In genomic region chr4:62789696-62790095, GRCm38 (mm10) we compare ENCODE assay signal across 15 mouse cellular contexts.
"Had no signal": no experiment of that assay in that cellular context is flagged by ENCODE, and none has a peak within 500 bp of the region (broad histone marks: within the 10 kb centered on the region; RNA-seq: fewer than 3 reads in every experiment).

No protein-coding gene starts in this region.

- H3K4me2 ChIP-seq: liver, embryonic 11.5 days; liver, embryonic 15.5 days; midbrain, embryonic 12.5 days; neural tube, embryonic 13.5 days had no signal

- H3K4me1 ChIP-seq: liver, embryonic 15.5 days; midbrain, embryonic 12.5 days; neural tube, embryonic 13.5 days had no signal

- ATAC-seq: hindbrain, postnatal 0 days; midbrain, embryonic 16.5 days had no signal

- H3K9me3 ChIP-seq: limb, embryonic 10.5 days; liver, embryonic 15.5 days; midbrain, embryonic 12.5 days; neural tube, embryonic 13.5 days had no signal

- H3K36me3 ChIP-seq: limb, embryonic 10.5 days; liver, embryonic 15.5 days; midbrain, embryonic 12.5 days; neural tube, embryonic 13.5 days had no signal

- H3K27me3 ChIP-seq: liver, embryonic 15.5 days; midbrain, embryonic 12.5 days; neural tube, embryonic 13.5 days had no signal

- DNase-seq: lung, adult 2 months; lung, postnatal 10 days; retina, postnatal 1 day; right cerebral cortex, postnatal 4 days; spleen, adult 18-20 months; thymus, adult 18-20 months; thymus, postnatal 14 days had no signal

- H3K9ac ChIP-seq: liver, embryonic 15.5 days; midbrain, embryonic 12.5 days; neural tube, embryonic 13.5 days had no signal

- H3K4me3 ChIP-seq: limb, embryonic 10.5 days; liver, embryonic 15.5 days; midbrain, embryonic 12.5 days; neural tube, embryonic 13.5 days had no signal

- H3K27ac ChIP-seq: hindbrain, postnatal 0 days; limb, embryonic 10.5 days; liver, embryonic 15.5 days; macrophage; midbrain, embryonic 12.5 days; neural tube, embryonic 13.5 days had no signal
